Mouse (Mus musculus): Measurements from ENCODE around the gene Rgs17.

DNA sequence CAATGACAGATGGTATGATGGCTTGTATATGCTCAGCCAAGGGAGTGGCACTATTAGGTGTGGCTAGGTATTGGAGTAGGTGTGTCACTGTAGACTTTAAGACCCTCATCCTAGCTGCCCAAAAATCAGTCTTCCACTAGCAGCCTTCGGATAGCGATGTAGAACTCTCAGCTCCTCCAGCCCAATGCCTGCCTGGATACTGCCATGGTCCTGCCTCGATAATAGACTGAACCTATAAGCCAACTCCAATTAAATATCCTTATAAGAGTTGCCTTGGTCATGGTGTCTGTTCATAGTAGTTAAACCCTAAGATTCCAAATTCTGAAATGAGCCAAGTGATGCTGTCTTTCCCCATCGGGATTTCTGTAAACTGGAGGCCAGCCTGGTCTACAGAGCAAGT is 124.1 kb downstream of the Rgs17 start:
- TF ChIP-seq CTCF (IDR thresholded peaks at IDR 0.05; ENCODE audit: low read depth, low read length): no peak
- no peak for TF ChIP-seq POLR2A (IDR thresholded peaks at IDR 0.05; ENCODE audit: borderline replicate concordance, low read depth, low read length)
